Mouse (Mus musculus) liver (tissue): ENCODE results near the gene Ghr.

Experiments
- DNase-seq: peaks from one replicate; pipeline ENCODE4 v3.0.0-alpha.2; 2020; ENCODE audit warnings: mixed read lengths

The Ghr gene

DNA sequence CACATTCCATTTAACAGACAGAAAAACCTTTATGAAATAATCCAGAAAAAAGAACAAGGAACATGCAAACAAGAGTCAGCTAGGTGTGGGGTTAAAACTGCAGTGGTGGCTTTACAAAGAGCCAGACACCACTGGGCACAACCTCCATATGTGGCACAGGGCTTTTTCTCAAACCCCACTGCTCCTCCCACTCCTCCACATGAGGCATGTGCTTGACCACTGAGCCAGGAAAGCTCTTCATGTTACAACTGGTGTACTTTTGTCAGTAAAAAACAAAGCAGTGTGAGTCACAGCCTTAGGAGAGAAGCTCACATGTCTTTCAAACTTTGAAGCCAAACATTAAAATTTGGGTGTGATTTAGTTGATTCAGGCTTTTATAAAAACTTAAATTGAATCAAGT lies 302.1 kb downstream of the Ghr start:
- no peak for DNase-seq

DNA sequence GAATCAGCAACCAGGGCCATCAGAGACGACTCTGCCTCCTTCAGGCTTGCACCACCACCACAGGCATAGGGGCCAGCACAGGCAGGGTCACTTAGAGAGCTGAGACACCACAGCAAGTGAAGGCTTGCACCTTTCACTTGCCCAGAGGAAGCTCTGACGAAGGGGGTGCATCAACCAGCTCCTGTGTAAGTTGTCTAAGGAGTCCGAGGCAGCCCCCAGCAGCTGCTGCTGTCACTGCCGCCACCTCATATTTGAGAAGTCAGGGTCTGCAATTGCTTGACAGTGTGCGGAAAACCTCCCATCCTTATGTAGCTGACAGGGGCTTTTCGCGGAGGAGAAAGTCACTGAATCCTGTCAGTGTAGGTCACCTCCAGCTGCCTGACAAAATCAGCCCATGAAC lies 304.1 kb downstream of the Ghr start:
- DNase-seq, result no peak

DNA sequence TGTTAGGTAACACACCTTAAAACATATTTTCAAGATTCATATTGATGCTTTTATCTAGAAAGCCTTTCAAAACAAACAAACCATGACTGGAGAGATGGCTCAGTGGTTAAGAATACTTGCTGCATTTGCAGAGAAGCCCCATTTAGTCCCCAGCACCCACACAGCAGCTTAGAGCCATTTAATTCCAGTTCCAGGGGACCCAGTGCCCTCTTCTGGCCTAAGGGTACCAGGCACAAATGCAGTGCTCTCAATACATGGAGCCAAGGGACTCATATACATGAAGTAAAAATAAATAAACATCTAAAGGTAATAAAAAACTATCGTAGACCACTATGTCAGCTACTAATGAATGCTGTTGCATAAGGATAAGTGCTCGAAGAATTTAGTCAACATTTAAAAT lies 305.9 kb downstream of the Ghr start:
- no peak for DNase-seq

DNA sequence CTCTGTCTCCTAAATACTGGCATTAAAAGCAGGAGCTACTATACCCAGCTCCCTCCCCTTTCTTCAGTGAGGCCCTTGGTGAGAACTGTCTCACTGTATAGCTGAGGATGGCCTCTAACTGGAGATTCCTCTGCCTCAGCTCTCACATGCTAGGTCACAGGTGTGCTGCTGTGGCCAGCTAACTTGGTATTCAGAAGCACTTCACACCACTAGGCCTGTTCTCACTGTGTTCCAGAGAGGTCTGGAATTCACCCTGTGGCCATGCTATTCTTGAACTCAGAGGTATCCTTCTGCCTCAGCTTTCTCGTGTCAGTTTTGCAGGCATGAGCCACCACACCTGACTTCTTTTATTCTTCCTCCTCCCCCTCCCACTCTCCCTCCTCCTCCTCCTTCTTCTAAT lies 310.1 kb downstream of the Ghr start:
- DNase-seq, result no peak

DNA sequence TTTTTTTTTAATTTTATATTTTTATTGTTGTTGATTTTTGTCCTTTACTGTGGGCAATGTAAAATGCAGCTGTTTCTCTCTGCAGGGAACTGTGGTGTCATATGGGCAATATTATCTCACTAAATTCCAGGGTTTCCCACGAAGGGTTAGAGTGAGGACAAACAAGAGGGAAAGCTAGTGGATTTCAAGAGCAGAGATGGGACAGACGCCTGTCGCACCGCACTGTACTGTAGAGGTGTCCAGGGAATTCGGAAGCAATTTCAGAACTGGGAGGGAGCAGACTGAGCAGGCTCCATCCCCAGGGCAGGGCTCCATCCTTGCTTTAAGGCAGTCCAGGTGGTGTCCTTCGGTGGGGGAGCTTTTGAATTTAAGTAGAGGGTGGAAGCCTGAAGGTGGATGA lies 312.1 kb downstream of the Ghr start:
- no peak for DNase-seq

DNA sequence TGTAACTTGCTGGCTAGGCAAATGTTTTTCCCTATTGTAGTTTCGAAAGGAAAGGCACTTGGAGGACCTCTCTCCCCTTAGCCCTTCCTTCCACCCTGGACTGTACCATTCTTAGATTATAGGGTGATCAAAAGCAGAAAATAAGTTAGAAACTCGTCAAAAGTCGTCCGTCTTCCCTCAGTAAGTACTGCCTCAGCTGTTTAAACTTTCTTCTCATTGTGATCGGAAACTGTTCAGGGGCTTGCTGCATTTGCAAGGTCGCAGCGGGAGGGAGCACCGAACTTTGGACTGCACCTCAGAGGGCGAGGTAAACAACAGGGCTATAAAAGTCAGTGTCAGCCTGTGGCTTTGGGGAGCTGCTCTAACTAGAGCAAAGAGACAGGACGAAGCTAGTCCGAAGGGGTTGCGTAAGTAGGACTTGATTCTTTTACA lies 312.6 kb downstream of the Ghr start:
- DNase-seq, result peak; percentile 71

DNA sequence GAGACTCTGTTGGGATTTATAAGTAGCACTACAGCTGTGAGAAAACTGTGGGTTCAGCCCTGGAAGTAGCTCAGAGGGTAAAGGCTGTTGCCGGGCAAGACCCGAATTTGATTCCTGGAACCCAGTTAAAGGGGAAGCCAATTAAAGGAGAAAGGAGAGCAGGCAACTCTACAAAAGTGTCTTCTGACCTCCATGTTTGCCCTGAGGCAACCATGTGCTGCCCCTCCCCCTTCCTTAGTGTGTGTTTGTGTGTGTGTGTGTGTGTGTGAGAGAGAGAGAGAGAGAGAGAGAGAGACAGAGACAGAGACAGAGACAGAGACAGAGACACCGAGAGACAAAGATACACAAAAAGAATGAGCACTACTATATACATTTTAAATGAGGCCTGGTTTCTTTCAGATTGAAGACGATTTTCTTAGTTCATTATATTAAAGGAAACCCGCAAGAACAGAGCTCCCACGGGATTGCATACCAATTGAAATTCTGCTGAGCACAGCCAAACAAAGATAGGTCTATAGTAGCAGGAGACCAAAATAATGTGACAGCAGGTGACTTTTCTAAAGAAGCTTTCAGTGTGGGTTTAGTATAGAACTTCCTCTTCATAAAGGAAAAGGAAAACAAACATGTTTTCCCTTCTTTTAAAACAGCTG lies 313.2 kb downstream of the Ghr start:
- DNase-seq, result no peak

DNA sequence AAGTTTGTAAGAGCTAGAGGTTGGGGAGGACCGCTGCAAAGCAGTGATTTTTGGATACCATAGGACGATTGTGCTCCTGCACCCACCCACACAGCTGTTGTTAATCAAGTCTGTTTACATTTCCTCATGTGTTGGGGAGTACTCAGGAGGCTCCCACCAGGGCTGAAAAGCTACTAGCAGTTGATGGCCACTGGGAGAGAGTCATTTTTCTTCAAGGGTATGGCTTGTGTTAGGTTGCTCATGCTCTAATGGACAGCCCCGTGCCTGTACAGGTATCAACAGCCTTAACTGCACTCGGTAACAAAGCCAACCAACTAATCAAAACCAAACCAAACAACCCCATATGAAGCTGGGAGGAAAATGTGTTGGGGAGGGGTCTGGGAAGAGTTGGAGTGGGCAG lies 313.8 kb downstream of the Ghr start:
- DNase-seq, result no peak

DNA sequence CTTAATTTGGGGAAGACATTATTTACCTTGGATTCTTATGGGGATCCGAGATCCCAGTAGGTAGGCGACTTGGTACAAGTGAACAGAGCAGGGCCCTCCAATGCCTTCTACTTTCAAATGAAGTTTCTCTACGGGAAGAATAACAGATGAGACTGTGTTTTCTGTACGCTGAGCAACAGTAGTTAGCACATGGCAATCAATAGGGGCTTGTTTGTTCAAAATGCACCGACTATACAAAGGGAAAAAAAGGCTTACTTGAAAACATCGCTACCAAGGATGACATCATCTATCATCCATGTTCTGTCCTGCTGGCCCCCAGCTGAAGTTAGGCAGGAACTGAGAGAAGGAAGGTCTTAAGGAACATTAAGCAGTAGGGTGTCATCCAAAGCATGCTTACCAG lies 315.0 kb downstream of the Ghr start, which contains the start of gene Selenop:
Selenop (plus strand) TSS at position 301 of the 400 bp plus-strand sequence.
- no peak for DNase-seq
